Mouse (Mus musculus) left cerebral cortex, postnatal 14 days (tissue): ENCODE data around the gene Napb. TPM values are rescaled to one million over a fixed set of nuclear protein-coding genes. Genes with fewer than 3 reads are reported as not detected.
"Not testable (repeated sequence)": the region's sequence is repeated elsewhere in the genome, so short reads cannot be mapped to it uniquely, and the experiment has no call there.

ENCODE experiments used
- DNase-seq, 2 experiments: peaks; one replicate each; pipeline ENCODE4 v3.0.0; 2021 to 2022; ENCODE audit warnings: low spot score in 2 of 2, mixed read lengths in 1 of 2
- intact Hi-C: fragments of 180-260 bp; cut with DNase I; formaldehyde crosslinking; loops from one replicate; pipeline ENCODE4 v1.15.1; 2025
- long read RNA-seq, 2 experiments: library from polyadenylated mRNA; stranded (forward); transcript quantifications; one replicate each; pipeline ENCODE4 v2.0.0; 2021
- total RNA-seq, 2 experiments: library from RNA; stranded (reverse); gene quantifications; 2 replicates each; pipeline ENCODE4 v1.2.3; 2021

Napb gene
- 100 to 1,000 TPM; 286 to 309 TPM for total RNA-seq
- long read RNA-seq, experiment 1, full-length matches to known transcripts = 231 of 281 reads
- long read RNA-seq, experiment 1, partial matches to known transcripts = 45 of 281 reads
- long read RNA-seq, experiment 1, other reads (novel, unspliced or antisense) = 5 of 281 reads
- long read RNA-seq, experiment 2, full-length matches to known transcripts = 189 of 242 reads
- long read RNA-seq, experiment 2, partial matches to known transcripts = 7 of 242 reads
- long read RNA-seq, experiment 2, other reads (novel, unspliced or antisense) = 46 of 242 reads

GRCm38 (mm10) chr2:148732327-148733000 lies at the start of gene Napb:
Napb (minus strand) TSS chr2:148732467.
- peak; percentile 95 to 96 for DNase-seq
- intact Hi-C loops = no loop called here

DNA sequence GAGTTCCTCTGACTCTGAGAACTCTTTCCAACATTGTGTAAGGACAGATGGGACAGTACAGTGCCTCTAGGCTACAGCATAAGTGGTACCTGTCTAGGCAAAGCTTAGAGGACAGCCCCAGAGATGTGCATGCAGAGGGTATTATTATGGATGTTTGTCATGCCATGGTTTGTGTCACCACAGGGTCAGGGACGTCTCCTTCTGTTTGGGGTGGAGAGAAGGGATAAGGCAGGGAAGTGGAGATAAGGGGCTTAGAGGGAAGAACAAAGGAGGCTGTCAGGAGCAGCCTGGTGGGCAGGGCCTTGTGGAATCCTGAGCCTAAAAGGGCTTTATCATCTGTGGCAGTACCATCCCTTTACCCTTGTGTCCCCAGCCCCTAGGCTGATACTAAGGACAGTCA lies 49.4 kb upstream of the Napb start, which contains the start of gene 8030411F24Rik:
TSS of gene 8030411F24Rik (plus strand) at position 301 of the 400 bp plus-strand sequence.
- no peak for DNase-seq
- intact Hi-C loops = no loop called here

DNA sequence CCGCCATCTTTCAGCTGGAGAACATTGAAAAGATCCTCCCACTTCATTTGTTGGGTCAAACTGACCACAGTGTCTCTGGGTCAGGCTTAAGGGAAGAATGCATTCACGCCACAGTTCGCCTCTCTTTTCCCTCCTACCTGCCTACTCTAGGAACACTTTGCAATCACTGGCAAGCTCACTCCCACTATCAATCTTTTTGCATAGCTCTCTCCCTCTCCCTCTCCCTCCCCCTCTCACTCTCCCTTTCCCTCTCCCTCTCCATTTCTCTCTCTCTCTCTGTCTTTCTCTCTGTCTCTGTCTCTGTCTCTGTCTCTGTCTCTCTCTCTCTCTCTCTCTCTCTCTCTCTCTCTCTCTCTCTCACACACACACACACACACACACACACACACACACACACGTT lies 39.1 kb upstream of the Napb start, which contains the start of gene Cst11:
TSS of gene Cst11 (minus strand) at position 101 of the 400 bp plus-strand sequence.
- DNase-seq, intact Hi-C loops: not testable (repeated sequence)

- intact Hi-C loops = no loop called here
- no peak for DNase-seq
These were observed 31.6 kb upstream of the Napb start for GRCm38 (mm10) chr2:148763648-148764388.

DNA sequence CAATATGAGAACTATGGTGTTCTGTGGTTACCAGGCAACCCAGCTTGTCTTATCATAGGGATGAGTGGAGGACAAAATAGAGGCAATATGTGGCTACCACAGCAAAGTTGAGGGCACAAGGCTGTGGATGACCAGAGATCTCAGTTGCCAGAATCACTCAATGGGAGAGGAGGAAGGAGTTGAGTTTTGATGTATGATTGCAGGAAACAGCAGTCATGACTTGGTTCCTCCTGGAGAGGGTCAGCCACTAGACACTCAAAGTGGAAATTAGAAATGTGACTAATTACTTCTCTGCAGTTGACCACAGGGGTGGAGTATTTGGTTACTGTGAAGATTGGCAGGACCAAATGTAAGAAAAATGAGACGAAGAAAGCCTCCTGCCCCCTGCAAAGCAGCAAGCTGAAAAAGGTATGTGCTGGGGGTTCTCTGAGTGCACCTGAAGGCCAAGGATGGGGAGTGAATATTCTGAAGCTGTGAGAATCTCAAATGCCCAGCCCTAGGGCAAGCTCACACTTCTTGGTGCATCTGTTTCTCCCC lies 22.1 kb upstream of the Napb start:
- DNase-seq = no peak
- intact Hi-C loops = no loop called here

DNA sequence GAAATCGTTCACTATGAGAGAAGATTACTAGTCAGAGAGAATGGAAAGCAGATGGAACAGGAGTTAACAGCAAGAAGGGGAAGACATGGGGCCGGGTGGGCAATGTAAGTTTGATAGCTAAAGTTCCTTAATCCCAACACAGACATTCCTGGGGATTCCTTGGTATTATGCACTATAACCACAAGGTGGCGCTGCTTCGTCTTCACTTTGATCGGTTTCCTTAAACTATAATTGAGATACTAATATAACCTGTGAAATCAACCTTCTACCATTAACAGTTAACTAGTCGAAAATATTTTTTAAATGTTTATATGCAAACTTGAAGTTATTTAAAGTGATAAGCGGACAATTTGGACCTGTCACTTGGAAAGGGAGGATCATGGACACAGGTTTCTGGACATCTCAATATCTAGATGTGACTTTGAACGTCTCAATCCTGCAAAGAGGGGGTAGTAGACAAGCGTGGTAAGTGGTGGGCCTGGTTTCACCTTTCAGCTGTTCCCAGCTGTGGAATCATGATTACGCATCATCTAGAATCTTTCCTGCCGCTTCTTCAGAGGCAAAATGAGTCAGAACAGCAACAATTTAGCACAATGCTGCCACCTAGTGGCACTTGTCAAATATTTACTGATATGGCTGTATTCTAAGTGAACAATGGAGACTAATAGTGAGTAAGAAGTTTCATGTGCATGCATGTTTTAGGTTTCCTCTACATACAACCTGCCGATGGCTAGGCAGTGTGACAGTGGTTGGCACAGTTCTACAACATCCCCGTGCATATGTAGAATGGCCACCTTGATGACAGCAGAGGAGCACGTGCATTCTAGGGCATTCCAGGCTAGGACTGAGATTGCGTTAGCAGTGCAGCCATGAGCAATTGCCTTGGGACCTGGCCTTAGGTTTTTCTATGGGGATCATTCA lies 19.9 kb upstream of the Napb start:
- peak; percentile 89 for DNase-seq
- intact Hi-C loops = loop anchor here (1.0 kb wide), 1 partner anchor 150 kb away; no protein-coding TSS in a partner anchor

DNA sequence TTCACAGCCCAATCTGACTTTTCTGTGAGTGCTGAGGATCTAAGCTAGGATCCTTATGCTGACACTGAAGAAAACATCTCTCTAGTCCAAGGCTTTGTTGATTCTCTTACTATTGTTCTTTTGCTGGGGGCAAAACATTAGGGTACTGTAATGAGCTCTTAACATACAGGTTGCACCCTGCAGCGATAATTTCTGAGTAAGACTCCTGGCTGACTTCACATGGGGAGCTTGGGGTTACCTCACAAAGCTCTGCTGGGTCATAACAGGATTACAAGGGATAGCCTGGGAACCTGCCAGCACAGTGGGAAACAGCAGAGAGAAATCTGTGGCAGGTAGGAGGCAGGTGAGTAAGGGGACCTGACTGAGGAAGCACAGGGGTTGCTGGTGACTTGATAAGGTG lies 17.8 kb upstream of the Napb start, which contains the start of gene Cstl1:
TSS of gene Cstl1 (plus strand) at position 301 of the 400 bp plus-strand sequence.
- intact Hi-C loops = no loop called here
- no peak for DNase-seq

DNA sequence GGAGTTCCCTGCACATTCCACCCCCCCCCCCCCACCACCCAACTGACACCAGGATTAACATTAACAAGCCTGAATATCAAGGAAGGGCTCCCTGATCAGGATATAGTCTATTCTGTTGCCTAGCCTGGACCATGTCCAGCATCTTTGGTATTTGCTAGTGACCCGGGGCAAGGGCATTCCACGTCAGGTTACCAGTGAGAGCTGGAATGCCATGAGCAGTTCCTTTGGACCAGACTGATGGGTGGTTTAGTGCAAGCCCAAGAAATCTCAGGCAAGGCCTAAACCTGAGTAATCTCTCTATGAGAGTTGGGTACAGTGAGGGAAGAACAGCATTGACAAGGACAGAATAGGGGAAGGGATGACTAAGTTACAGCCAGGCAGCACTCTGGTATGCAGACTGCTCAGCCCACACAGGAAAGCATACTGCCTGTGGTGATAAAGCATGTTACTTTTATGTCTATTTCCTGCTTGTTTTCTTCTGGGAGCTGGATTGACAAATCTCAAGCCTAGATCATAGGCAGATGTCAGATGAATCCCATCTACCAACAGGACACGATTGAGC lies 11.7 kb upstream of the Napb start:
- DNase-seq = no peak
- intact Hi-C loops = no loop called here

DNA sequence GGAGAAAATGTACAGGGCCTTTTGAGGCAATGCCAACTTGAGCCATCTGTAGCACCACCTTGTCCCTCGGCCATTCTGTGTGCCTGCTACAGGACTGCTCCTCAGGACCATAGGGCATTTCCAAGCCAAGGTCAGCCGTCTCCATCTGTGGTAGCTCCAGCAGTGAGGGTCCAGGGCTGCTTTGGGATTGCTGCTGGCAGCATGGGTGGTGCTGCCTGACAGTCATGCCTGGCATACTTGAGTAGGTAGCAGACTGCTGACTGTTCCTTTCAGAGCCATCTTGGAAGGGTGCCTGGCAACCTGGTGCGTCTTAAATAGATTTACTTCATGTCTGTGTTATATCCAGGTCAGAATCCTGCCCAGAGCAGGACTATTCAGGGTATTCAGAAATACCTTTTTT lies 10.7 kb upstream of the Napb start:
- intact Hi-C loops = no loop called here
- DNase-seq = peak; percentile 50 to 70

DNA sequence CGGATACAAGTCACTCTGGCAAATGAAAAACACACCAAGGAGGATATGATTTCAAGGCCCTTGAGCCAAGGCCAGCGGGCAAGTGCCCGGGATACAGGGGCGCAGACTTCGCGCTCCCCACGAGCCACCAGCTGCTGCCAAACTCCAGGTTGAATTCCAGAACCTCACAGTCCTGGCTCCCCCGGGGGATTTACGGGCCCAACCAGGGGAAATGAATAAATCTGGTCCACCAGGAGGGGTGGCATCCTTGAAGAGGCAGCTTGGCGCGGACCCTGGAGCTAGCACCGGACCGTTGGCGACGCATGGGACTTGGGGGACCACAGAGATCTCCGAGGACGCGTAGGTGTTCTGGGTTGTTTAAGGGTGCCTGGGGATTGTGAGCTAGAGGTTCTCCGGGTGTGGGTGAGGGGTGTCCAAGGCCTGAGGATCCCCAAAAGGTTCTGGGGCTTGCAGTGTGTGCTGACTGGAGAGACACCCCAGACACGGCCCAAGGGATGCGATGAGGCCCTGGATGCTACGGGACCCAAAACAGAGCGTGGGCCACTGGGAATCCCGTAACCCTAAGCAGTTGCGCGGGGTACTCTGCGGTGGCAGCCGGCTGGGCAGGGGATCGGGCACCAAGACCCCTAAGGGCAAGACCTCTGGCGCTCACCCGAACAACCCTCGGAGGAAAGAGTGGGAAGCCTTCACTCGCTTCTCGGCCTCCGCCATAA lies 497 bp downstream of the Napb start:
- intact Hi-C loops = loop anchor here (2.0 kb wide), 1 partner anchor 51 kb away; the partner anchor contains the start of gene Gzf1
- DNase-seq = peak; percentile 21 to 25

GRCm38 (mm10) chr2:148719271-148719995 lies 12.8 kb downstream of the Napb start:
- no peak for DNase-seq
- intact Hi-C loops = no loop called here

DNA sequence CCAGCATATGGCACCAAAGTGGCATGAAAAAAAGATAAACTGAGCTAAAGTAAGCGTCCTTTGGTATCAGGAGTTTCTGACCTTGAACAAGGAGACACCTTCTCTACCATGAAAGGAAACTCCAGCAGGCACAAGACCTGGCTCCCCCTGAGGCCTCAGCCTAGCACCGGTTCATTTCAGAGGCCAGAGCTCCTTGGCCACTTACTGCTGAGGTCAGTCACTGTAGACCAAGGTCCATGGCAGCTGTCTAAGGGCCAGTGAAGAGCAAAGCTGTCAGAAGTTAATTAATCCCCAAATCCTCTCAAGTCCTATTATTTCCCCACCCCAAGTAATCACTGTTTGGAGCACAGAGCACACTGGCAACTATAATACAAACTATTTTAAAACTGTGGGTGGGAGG lies 15.2 kb downstream of the Napb start:
- DNase-seq = no peak
- intact Hi-C loops = no loop called here

DNA sequence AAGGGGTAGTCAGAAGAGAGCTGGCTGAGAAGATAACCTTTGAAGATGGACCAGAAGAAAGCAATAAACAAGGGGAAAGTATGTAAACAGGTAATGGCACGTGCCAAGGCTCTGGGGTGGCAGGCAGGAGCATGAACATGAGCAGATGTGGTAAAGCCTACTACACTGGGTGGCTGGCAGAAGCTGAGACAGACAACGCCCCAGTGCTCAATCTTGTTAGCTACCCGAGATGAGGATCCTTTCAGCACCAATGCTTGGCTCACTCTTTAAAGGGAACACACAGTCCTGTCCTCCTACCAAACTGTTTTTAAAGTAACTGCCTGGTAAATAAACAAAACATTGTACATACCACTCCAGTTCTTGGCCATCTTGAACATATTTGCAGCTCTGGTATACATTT lies 19.9 kb downstream of the Napb start:
- intact Hi-C loops = no loop called here
- no peak for DNase-seq

GRCm38 (mm10) chr2:148707202-148707530 lies 25.1 kb downstream of the Napb start:
- DNase-seq = no peak
- intact Hi-C loops = no loop called here

GRCm38 (mm10) chr2:148706409-148707201 lies 25.7 kb downstream of the Napb start:
- intact Hi-C loops = no loop called here

DNA sequence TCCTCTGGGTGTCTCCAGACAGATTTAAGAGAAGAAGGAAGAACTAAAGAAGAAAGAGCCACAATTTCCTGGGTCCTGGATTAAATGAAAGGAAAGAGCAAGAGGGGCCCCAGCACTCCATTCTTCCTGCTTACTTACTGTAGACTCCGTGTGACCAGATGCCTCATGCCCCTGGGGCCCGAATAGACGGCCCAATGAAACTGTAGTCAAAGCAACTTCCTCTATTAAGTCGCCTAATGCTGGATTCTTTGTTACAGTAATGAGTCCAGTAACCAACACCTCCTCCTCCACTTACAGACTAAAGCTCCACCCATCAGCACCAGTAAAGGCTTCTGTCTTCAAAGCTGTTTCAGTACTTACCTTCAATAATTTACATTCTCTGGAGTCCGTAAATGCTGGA lies 33.7 kb downstream of the Napb start:
- DNase-seq = no peak
- intact Hi-C loops = no loop called here

More at GRCm38 (mm10) chr2:148706409-148707201, 25.7 kb downstream of the Napb start:
- peak in 1 of 2 experiments; percentile 78 for DNase-seq
